Mouse (Mus musculus): ENCODE results near the gene Aif1l.

Gene Aif1l

DNA sequence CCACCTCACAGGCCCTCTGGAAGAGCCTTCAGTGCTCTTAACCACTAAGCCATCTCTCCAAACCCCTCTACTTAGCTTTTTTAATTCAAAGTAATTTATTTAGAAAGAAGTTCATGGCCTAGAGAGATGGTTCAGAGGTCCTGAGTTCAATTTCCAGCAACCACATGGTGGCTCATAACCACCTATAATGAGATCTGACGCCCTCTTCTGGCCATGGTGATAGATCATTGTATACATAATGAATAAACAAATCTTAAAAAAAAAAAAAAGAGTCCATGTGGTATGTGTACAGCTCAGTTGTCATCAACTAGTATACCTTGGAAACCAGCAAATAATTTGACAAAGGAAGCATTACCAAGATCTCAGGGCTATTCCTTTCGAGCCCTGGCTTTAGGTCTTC lies 48.5 kb downstream of the Aif1l start:
- no peak for DNase-seq (ENCODE audit: extremely low spot score, low read depth, low spot score)

- DNase-seq (ENCODE audit: extremely low spot score, low read depth, low spot score), result no peak
These were observed 58.4 kb downstream of the Aif1l start for GRCm38 (mm10) chr2:32008311-32008710.

DNA sequence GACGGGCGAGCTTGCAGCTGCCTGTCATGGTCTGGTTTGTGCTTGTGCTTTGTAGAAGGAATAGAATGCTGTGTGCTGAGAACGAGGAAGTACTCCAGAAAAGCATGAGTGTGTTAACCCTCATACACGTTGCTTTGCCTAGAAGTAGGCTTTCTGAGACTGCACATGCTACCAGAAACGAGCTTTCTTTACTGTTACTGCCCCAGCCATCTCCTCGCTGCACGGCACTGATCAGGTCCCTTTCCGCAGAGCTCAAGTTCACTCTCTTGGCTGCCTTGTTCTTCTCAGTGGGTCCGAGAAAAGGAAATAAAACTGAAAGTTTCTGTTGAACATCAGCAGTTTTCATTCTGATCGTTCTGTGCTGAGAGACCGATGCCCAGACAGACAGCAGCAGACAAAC lies 58.8 kb downstream of the Aif1l start:
- no peak for DNase-seq (ENCODE audit: extremely low spot score, low read depth, low spot score)

GRCm38 (mm10) chr2:32019704-32020103 lies 69.8 kb downstream of the Aif1l start:
- no peak for DNase-seq (ENCODE audit: extremely low spot score, low read depth, low spot score)

DNA sequence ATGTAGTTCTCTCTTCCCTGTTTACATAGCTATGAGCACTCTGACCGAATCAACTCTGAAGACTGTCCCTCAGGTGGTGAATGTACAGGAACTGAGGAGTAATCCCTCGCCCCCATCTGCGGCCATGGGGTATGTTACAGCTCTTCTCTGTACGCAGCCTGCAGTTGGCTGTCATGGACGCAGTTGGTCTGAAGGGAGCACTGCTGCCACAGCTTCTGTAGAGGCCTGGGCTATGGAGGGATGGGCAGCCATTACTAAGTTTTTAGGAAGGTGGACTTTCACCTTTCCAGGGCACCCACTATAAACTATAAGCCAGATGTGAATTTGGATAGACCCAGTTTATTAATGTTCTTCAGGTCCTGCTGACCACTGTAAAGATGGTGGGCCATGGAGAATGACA lies 70.3 kb downstream of the Aif1l start:
- DNase-seq (ENCODE audit: extremely low spot score, low read depth, low spot score), result no peak

Measured in hindlimb bud, embryonic 11.5 days (tissue).